Mouse (Mus musculus): ENCODE results near the gene Rpl41. TPM values are rescaled to one million over a fixed set of nuclear protein-coding genes. Genes with fewer than 3 reads are reported as not detected.
A peak's percentile ranks its signal among the peaks of the same experiment; 100 is the strongest.

The Rpl41 gene
- polyA plus RNA-seq, 1 experiment, result 2,223 TPM

DNA sequence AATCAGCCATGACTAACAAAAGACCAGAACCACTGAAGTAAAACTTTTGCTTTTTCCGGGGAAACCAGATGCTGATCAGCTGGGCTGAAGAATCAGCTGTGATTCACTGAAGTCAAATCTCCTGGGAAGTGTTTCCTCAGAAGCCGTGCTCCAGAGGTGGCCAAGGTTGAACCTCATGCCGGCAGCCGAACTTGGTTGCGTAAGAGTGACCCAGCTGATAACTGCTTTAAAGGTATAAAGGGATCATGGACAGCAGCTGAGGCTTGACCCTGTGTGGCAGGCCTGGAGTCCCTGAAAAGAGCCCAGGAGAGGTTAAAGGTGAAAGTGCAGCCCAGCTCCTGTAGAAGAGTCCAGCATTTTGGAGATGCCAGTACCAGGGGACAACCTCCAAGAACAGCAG, 46.8 kb downstream of the Rpl41 start:
- no peak for TF ChIP-seq CTCF (IDR thresholded peaks at IDR 0.05; ENCODE audit: borderline replicate concordance, extremely low read depth, insufficient read depth, insufficient read length)
- no peak for TF ChIP-seq POLR2A (IDR thresholded peaks at IDR 0.05; ENCODE audit: borderline replicate concordance, extremely low read depth, insufficient read depth, insufficient read length, poor library complexity, severe bottlenecking)
- DNase-seq (ENCODE audit: low read depth), result no peak

DNA sequence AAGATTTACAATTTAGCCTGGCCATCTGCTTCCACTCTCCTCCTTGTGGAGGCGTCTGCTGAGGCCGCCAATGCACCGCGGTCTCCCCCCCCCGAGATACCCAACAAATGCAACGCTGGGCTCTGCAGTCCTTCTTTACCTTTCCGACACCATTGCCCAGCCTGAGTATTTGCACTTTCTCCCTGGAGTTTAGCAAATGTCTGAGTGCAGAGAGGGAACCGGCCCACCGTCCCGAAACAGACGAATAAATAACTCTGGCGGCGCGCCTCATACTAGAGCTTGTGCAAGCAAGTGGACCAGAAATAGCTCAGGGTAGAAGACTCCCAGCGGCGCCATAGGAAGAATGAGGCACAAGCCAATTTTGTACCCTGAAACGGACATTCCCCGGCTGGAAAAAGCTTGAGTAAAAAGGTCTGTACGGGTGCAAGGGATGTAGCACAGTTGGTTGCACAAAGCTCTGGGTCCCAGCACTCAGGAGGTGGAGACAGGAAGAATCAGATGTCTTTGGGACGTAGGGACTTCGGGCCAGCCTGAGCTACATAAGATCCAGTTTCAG, 49.9 kb downstream of the Rpl41 start:
- DNase-seq (ENCODE audit: low read depth), result no peak
- TF ChIP-seq CTCF (IDR thresholded peaks at IDR 0.05; ENCODE audit: borderline replicate concordance, extremely low read depth, insufficient read depth, insufficient read length) (no peak), POLR2A (IDR thresholded peaks at IDR 0.05; ENCODE audit: borderline replicate concordance, extremely low read depth, insufficient read depth, insufficient read length, poor library complexity, severe bottlenecking) (no peak)

DNA sequence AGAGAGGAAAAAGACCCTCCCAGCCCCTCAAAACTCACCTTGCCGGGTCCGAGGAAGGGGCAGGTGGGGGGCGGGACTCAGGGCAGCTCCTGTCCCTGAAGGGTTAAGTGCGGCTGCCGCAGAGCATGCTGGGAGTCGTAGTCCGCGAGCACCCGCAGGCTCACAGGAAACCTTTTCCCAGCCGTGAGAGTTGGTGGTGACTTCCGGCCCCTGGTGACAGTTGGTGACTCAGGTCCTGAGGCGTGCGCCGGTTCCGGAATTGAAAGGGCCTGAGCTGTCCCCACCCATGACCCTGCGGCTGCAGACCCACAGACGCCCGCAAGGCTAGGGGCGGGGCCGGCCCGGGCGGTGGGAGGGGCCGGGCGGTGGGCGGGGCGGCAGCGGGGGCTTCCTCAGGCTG, 50.5 kb downstream of the Rpl41 start, which contains the start of gene Myl6b:
Myl6b (minus strand) TSS at position 96 of the 400 bp plus-strand sequence.
- TF ChIP-seq POLR2A (IDR thresholded peaks at IDR 0.05; ENCODE audit: borderline replicate concordance, extremely low read depth, insufficient read depth, insufficient read length, poor library complexity, severe bottlenecking) (no peak), CTCF (IDR thresholded peaks at IDR 0.05; ENCODE audit: borderline replicate concordance, extremely low read depth, insufficient read depth, insufficient read length) (no peak)

More for the DNA sequence above, 50.5 kb downstream of the Rpl41 start, which contains the start of gene Myl6b:
- DNase-seq (ENCODE audit: low read depth), result peak; percentile 98

Other genes with a start within 250 kb of the Rpl41 start
- gene Pan2, start 246.0 kb downstream of the Rpl41 start, polyA plus RNA-seq (2012; rRNA removed), result 38.4 and 47.4 TPM in 2 replicates
- 84.5 and 86.3 TPM in 2 replicates for gene Cnpy2, start 226.8 kb downstream of the Rpl41 start, polyA plus RNA-seq (2012; rRNA removed)
- gene Cs, start 211.6 kb downstream of the Rpl41 start, polyA plus RNA-seq (2012; rRNA removed), result 185 and 203 TPM in 2 replicates
- 69.0 and 90.1 TPM in 2 replicates for gene Coq10a, start 180.3 kb downstream of the Rpl41 start, polyA plus RNA-seq (2012; rRNA removed)
- 43.1 and 55.1 TPM in 2 replicates for gene Ankrd52, start 172.2 kb downstream of the Rpl41 start, polyA plus RNA-seq (2012; rRNA removed)
- gene Slc39a5, start 148.1 kb downstream of the Rpl41 start, polyA plus RNA-seq (2012; rRNA removed), result 0.04 and 0.35 TPM in 2 replicates
- 96.8 and 102 TPM in 2 replicates for gene Nabp2, start 137.8 kb downstream of the Rpl41 start, polyA plus RNA-seq (2012; rRNA removed)
- gene Rnf41, start 137.6 kb downstream of the Rpl41 start, polyA plus RNA-seq (2012; rRNA removed), result 73.9 and 76.9 TPM in 2 replicates
- 377 and 390 TPM in 2 replicates for gene Smarcc2, start 90.1 kb downstream of the Rpl41 start, polyA plus RNA-seq (2012; rRNA removed)
- 1,007 and 1,045 TPM in 2 replicates for gene Myl6, start 55.2 kb downstream of the Rpl41 start, polyA plus RNA-seq (2012; rRNA removed)
- 31.6 and 36.4 TPM in 2 replicates for gene Myl6b, start 50.6 kb downstream of the Rpl41 start, polyA plus RNA-seq (2012; rRNA removed)
- 15.4 and 20.1 TPM in 2 replicates for gene Esyt1, start 23.4 kb downstream of the Rpl41 start, polyA plus RNA-seq (2012; rRNA removed)
- 19.3 and 23.1 TPM in 2 replicates for gene Zc3h10, start 1.5 kb downstream of the Rpl41 start, polyA plus RNA-seq (2012; rRNA removed)
- gene Pa2g4, start 16.7 kb upstream of the Rpl41 start, polyA plus RNA-seq (2012; rRNA removed), result 117 and 123 TPM in 2 replicates
- 0.87 and 1.5 TPM in 2 replicates for gene Erbb3, start 40.3 kb upstream of the Rpl41 start, polyA plus RNA-seq (2012; rRNA removed)
- 896 and 1,032 TPM in 2 replicates for gene Rps26, start 77.4 kb upstream of the Rpl41 start, polyA plus RNA-seq (2012; rRNA removed)
- 18.8 and 31.3 TPM in 2 replicates for gene Ikzf4, start 96.7 kb upstream of the Rpl41 start, polyA plus RNA-seq (2012; rRNA removed)
- 10.8 and 11.4 TPM in 2 replicates for gene Suox, start 124.8 kb upstream of the Rpl41 start, polyA plus RNA-seq (2012; rRNA removed)
- gene Rab5b, start 147.0 kb upstream of the Rpl41 start, polyA plus RNA-seq (2012; rRNA removed), result 108 and 116 TPM in 2 replicates
- 1.1 and 1.5 TPM in 2 replicates for gene Pmel, start 154.9 kb upstream of the Rpl41 start, polyA plus RNA-seq (2012; rRNA removed)
- 22.5 and 42.4 TPM in 2 replicates for gene Cdk2, start 155.7 kb upstream of the Rpl41 start, polyA plus RNA-seq (2012; rRNA removed)
- gene Dgka, start 195.6 kb upstream of the Rpl41 start, polyA plus RNA-seq (2012; rRNA removed), result 8.6 and 8.8 TPM in 2 replicates
- 58.2 and 65.4 TPM in 2 replicates for gene Pym1, start 198.6 kb upstream of the Rpl41 start, polyA plus RNA-seq (2012; rRNA removed)
- 0.54 and 0.77 TPM in 2 replicates for gene Mmp19, start 241.6 kb upstream of the Rpl41 start, polyA plus RNA-seq (2012; rRNA removed)